Mouse (Mus musculus) retina, postnatal 7 days (tissue): Measurements from ENCODE around the gene Mthfd2.
A peak's percentile ranks its signal among the peaks of the same experiment; 100 is the strongest.
"Not testable (repeated sequence)": the region's sequence is repeated elsewhere in the genome, so short reads cannot be mapped to it uniquely, and the experiment has no call there.

Experiments used
- DNase-seq: peaks from one replicate; pipeline ENCODE4 v3.0.0-alpha.2; 2012; ENCODE audit warnings: low read depth, low spot score

Mthfd2 gene

DNA sequence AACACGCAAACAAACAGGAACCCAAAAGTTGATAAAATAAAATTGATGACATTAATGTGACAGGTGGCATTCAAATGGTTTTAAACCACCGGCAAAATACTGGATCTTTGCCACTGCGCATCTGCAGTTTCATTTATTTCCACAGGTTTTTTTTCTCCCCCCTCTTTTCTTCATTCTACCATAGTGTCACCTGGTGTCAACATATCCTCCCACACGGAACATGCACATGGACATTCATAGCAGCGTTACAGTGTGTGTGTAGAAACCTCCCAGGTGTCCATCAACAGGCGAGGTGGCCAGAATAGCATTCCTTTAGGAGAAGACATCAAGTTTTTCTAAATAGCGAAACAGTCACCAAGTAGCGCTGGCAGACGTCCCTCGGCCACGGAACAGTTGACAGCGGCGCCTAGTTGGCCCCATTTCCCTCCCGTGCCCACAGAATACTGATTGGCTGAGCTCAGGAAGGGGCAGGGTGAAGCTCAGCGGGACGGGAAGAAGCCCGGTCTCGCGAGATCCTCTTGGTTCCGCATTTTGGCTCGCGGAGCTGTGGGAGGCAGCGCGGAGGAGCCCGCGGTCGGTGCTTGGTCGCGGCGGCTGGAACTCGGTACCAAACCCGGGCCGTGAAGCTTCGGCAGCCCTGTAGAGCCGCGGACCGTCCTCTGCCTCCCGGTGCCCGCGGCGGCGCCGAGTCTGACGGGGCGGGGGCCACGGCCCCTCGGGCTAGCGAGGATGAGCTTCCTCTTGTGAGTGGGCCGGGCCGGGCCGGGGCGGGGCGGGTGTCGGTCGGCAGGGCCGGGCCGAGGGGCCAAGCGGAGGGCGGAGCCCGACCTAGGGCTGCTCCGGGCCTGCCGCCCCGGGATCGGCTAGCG, at the start of gene Mthfd2, which contains the start of gene Mob1a:
Gene Mthfd2, minus strand, starts transcription at position 384 of the 869 bp plus-strand sequence.
Gene Mob1a, plus strand, starts transcription at position 492 of the 869 bp plus-strand sequence.
- DNase-seq = peak; percentile 89

DNA sequence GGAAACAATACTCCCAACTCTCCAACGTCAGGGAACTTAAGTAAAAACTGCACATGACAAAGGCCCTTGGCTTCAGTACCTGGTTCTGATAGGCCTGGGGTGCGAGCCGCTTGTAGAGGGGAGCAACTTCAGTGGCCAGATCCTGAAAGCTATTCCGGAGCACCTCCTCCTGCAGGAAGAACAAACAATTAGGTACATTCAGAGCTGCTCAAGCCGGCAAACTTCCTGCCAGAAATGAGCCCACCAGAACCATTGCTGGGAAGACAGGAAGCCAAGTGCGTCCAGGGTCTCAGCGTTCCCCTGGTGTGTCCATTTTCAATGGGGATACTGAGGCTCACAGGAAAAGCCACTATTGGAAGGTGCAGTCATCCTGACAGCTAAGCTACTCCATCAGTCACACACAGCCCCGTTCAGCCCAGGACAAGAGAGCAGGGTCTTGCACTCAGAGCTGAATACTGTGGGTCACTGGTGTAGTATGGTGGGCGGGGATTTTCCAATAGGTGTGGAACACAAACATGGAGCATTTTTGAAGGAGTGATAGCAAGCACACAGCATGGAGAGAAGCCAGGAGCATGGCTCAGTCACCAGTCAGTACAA, 48.1 kb upstream of the Mthfd2 start:
- no peak for DNase-seq

DNA sequence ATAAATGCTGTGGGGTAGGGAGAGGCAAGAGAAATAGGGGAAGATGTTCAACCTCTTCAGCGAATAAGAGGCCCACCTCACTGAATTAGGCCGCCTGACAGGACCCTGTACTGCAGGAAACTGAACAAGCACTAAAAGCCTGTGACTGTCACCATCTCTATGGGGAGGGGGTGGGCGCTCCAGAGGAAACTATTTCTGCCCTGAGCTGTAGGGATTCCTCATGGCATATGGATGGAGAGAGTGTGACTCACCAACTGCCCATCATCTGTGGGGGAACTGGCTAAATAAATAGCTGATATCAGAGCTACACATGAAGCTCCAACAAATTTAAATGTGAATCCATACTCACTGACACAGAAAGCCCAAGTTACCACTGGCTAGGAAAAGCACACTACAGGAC, 45.6 kb upstream of the Mthfd2 start:
- DNase-seq = no peak

DNA sequence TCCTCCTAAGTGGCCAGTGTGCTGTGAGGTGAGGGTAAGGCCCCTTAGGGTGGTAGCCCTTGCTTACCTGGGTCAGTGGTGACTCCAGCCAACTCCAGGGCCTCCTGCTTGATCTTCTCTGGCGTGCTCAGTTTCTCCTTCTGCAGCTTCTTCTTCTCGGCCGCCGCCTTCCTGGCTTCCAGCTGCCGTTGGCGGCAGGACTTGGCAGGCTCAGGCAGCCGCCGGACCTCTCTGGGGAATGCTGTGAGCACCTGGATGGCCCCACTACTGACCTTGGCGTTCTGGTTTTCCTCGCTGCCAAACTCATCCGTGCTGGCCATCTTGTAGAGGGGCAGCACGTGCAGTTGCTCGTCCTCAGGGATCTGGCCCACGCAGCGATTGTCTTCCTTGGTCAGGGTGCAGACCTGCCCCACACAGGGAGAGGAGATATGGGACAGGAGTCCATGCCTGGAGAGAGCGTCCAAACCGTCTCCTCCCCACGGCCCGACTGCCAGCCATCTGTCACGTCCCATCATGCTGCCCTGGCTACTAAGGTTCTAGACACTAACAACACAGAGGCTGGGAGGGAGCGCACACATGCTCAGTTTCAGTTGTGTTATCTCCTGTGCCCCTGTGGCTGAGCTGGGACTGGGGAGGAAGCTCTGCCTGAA, 44.7 kb upstream of the Mthfd2 start:
- no peak for DNase-seq

DNA sequence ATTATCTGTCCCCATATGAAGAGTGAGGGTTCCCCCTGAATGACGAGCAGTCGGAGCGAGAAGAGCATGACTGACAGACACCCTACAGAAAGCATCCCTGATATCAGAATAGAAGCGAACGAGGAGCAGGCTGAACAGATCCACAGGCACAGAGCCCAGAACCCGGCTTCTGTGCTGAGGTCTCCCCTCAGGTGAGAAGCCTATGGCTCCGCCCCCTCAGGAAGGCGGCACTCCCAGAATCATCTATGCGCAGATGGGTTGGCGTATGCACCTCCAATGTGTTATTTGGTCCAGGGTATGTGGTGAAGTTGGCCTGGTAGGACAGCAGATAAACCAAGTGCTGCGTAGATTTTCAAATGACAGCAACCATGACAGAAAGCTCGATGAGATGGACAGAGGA, 37.4 kb upstream of the Mthfd2 start:
- DNase-seq = no peak

DNA sequence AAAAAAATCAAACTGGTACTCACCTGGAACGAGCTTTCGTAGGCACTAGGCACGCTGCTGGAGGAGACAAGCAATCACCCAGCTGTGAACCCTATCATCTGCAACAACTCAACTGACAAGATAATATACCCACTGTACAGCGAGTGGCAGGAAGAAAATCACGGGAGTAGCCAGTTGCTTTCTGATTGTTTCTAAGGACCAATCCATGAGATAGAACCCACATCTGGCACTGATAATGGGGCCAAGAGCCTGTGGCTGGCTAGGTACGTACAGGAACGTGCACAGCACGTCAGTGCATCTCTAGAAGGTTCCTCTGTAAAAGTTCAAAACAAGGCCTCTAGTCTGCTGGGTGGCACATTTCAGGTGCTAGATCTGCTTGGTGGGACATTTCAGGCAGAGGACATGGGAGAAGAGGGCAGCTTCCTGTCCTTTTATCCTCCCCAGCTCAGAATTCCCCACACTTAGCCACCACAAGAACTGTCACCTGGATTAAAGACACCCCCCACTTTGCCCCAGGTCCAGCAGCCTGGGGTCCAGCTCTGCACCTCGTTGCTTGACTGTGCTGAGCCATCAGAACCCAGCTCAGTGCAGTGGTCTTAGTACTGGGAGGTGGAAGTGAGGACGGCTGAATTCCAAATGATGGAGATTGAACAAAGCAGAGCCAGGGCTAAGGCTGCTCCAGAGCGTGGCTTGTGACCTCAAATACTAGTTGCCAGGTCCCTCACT, 36.0 kb upstream of the Mthfd2 start:
- DNase-seq = no peak

DNA sequence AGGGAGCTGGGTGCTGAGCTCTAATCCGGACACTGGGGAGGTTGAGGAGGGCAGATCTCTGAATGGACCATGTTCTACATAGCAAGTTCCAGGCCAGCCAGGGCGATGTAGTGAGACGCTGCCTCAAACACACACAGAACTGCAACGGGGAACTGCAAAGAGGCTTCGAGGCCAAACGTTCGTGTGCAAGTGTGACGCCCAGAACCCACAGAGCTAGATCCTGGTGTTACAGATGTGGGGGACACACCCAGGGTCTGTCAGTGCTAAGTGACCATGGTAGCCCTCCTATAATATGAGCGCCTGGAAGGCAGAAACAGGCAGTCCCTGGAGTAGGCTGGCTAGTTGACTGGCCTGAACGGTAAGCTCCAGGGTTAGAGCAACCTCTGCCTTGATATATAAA, 31.7 kb upstream of the Mthfd2 start:
- no peak for DNase-seq

DNA sequence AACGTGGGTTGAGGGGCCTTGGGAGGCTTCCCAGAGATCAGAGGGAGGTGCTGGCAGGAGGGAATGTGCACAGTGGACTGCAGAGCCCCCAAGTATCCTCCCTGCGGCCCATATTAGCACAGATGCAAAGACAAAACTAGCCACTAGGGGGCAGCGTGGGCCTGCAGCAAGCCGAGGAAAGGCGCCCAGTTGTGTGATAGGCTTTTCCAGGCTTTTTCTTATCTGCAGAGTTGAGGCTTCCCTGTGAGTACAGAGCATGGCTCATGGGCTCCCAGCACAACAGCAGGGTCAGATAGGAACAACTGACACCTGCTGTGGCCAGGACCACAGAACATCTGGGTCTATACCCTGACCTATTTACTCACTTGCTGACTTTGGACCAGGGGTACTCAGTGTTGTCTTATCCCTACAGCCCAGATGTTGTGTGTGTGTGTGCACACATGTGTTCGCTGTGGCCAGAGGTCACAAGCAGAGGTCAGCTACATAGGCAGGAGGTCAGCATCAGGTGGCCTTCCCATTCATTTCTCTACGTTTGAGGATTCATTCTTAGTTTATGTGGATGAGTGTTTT, 30.9 kb upstream of the Mthfd2 start:
- peak; percentile 74 for DNase-seq

DNA sequence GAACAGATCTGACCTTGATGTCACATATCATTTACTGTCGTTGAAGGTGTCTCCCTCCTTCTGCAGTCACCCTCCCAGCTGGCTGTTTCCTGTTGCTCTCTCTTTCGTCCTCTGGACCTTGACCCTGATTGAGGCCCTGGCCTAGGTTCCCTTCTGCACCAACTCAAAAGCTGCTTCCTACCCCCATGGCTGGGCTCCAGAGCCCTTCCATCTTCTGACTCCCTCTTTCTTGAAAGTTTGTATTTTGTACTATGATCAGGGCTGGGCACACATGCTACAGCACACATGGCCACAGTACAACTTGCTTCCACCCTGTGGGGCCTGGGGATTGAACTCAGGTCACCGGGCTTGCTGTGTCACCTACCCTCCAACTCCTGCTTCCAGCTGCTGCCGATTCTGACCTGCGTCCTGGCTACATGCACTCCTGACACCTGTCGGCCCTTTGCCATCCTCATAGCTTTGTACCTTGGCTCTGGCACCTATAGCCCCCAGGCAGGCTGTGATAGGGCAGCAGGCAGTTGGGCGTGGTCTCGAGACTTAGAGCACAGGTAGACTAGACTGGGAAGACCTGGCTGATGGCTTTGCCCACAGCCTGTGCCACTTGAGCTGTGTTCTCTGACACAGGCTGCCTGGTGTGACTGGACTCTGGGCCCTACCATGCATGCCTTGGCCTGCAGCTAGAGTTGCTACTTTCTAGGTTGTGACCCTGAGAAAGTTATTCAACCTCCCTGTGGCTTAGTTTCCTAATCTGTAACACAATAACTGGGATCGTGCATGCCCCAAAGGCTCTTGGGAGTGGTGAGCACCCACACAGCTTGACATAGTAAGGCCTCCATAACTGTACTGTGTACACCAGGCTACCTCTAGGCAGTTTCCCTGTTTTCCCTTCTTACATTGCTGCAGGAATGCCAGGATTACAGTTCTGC, 29.4 kb upstream of the Mthfd2 start:
- DNase-seq = no peak

DNA sequence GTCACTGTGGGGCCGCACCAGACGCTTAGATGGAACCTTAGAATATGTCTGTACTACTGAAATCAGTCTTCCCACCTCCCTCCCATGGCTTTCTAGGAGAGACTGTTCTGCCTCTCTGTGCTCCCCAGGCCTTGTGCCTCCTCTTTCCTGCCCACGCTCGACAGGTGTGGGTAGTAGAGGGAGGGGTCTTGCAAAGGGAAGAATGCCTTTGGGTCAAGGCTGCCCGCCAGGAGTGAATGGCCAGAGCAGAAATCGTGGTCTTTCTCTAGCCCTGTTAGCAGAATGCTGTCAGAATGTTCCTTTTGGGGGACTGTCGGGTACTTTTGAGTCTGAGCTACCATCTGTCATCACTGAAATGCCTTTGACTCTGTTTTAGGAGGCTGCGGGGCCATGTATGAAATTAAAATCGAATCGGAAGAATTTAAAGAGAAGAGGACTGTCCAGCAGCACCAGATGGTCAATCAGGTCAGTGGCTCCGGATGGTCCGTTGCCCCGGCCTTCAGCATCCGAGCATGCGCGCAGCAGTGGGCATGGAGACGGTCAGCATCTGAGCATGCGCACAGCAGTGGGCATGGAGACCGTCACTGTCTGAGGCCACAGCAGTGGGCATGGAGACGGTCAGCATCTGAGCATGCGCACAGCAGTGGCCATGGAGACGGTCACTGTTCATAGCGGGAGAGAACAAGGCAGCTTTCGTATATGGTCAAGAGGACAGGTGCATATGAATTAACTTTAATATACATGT, 27.1 kb upstream of the Mthfd2 start:
- DNase-seq = no peak

DNA sequence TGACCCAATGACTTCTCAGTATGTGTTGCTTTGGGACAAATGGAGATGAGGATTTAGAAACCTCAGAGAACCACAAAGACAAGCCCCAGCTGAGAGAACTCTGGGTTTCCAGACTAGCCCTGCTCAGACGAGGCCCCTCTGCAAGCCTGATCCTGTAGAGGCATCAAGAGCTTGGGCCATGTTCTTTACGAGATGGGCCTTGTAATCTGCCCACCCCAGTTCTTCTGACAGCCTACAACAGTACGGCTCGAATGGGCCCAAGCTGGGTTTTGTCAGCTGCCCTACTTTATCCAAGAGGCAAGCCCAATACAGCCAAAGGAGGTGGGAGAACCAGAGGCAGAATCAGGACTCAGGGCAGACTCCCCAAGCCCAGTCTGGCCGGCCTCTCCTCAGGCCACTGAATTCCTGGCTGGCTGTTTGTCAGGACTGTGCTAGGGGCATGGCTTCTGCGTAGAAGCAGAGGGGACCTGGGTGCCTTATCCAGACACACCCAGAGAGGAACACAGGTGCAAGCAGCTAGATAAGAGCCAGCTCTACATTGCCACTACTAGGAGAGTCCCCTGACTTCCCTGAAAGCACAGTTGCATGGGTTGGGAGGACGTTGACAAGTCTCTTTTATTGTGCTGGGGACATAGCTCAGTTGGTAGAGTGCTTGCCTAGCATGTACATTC, 25.9 kb upstream of the Mthfd2 start:
- no peak for DNase-seq

DNA sequence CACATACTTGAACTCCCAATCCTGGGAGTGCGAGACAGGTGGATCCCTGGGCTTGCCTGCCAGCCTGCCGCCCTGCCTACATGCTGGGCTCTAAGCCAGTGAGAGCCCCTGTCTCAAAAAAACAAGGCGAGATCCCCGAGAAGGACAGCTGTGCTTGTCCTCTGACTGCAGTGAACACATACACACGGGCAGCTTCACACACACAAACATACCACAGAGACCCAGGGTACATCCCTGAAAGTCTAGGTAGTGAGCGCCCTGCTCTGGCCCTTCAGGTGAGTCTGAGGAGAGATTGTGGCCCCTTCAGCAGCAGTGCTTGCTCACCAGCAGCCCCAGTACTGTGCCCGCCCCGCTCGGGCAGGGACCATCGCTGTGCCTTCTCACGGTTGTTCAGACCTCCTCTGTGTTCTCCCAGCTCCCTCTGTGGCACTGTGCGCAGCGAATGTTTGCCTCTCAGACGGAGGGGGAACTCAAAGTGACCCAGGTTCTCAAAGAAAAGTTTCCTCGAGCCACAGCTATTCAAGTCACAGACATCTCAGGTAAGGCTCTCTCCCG, 25.2 kb upstream of the Mthfd2 start:
- no peak for DNase-seq

DNA sequence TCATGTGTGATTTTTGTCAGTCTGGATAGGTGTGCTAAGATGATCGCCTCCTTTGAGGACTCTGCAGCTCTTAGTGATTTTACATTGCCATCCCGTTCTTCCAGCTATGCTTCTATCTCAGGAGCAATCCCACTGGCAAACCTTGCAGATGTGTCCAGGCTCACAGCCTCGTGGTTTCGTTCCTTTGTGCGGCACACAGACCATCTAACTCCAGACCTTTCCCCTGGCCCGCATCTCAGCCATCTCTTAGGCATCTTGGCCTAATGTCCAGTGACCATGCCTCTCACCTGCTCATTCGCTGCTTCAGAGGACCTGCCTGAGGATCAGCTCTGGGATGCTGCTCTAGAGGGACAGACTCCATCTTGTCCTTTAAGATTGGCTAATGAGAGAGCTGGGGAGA, 24.5 kb upstream of the Mthfd2 start:
- no peak for DNase-seq

DNA sequence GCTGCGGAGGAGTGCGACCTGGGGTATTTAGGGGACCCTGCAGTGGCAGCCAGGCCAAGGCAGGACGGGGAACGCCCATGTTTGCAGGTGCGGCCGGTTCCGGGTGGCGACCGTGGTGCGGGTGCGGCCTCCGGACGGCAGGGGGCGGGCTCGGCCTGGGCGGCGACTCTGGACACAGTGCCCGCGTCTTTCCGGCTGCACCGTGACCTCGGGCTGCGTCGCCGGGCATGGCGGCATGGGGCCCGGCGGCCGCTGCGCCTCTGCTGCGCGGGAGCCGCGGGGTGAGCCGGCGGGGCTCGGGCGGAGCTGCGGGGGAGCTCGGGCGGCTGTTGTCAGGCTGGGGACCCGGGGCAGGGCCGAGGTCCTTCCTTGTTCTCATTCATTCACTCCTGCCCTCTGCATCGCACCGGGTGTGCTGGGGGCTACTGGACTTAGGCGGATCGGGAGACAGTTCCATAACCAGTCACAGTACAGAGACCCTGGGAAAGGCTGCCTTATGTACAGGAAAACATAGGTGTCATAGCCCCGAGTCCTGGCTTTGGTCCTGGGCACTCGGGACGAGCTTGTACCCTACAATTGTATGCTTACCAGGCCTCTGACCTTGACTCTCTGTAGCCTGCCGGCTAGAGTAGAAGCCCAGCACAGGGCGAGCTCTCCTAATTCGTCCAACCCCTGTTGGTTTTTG, 23.7 kb upstream of the Mthfd2 start:
- DNase-seq = peak; percentile 69

DNA sequence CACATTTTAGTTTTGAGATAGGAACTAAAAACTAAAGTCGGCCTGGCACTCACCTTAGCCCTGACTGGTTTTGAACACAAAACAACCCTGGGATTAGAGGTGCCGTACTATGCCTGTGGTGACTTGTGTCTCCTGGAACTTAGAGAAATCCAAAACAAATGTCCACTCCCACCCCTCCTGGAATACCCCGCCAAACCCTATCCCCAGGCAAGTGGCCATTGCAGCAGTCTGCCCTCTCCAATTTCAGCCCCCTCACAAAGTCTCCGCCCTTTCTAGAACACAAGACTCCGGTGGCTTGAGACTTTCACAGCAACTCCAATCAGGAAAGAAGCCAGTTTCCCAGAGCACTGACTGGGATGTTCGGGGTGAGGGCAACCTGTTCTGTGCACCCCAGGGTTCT, 23.2 kb upstream of the Mthfd2 start, which contains the start of gene Bola3:
Gene Bola3, plus strand, starts transcription at position 275 of the 400 bp plus-strand sequence.
- no peak for DNase-seq

DNA sequence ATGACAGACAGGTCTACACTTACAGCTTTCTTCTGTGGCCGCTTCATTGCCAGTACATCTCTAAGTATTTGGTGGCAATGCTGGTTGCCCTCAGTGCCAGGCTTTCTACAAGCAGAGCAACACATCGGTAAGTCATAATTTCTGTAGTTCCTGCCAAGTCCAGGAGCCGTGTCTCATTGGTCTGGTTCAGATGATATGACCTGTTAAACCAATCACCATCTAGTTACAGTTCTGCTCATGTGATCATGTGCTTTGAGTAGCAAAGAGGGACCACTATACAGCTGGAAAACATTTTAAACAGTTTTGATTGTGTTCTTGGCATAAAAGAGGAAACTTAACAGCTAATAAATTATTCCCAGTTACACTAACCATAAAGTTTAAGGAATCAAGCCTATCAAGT, 22.2 kb upstream of the Mthfd2 start:
- DNase-seq = no peak

DNA sequence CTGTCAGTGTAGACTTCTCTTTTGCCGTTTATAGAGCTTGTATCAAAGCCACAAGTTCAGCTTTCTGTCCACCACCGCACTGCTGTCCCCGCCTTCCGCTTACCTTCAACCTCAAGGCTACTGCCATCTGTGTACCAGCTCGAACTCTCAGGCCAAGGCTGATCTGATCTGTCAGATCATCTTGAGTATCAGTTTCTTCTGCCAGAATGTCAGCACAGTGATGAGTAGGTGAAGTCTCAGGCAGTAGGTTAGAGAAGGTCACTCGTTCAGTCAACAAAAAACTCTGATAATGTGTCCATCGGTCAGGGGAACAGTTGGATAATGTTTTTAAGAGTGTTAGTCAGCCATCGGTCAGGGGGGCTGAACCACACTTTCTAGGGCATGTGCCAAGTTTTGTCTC, 19.6 kb upstream of the Mthfd2 start:
- not testable (repeated sequence) for DNase-seq

DNA sequence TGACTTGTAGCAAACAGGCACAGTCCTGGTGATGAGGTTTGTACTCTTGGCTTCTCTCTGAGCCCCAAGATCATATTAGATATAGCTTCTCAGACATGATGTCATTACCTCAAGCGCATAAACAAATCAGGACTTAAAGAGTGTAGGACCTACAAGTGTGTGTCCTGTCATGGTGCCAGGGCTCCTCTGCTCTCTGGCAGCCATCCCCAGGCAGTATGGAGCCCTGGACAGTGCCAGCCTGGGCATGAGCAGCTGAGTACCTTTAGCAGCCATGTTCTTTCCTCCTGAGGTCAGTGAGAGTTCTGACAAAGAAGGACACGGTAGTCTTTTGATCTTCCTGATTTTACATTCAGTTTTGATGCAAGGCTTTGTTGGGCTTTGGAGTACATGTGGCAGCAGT, 17.2 kb upstream of the Mthfd2 start:
- no peak for DNase-seq
